Mouse (Mus musculus): ENCODE results near the gene Mapk9. TPM values are rescaled to one million over a fixed set of nuclear protein-coding genes. Genes with fewer than 3 reads are reported as not detected.

Gene Mapk9
- polyA plus RNA-seq, 1 experiment, result 10.4 TPM

DNA sequence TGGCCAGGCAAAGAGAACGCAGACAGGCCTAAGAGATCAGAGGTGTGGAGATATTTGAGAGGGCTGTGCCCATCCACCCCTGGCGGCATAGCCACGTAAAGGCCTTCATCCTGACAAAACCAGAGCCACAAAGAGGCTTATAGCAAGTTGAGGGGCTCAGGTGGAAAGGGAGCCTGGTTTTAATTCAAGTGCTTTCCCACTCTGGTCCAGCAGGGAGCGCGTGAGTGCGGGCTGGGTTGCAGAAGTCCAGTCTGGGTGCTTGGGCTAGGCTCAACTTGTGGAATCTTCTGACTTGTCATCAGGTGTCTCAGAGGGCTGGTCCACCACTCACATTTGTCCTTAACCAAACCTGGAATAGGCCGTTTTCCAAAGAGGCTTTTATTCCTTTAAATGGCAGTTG is 56.8 kb downstream of the Mapk9 start:
- no peak for TF ChIP-seq GATA1 (IDR thresholded peaks at IDR 0.05; ENCODE audit: low read length)

- no peak for TF ChIP-seq GATA1 (IDR thresholded peaks at IDR 0.05; ENCODE audit: low read length)
Observed at GRCm38 (mm10) chr11:49918521-49919180, 72.1 kb downstream of the Mapk9 start.

DNA sequence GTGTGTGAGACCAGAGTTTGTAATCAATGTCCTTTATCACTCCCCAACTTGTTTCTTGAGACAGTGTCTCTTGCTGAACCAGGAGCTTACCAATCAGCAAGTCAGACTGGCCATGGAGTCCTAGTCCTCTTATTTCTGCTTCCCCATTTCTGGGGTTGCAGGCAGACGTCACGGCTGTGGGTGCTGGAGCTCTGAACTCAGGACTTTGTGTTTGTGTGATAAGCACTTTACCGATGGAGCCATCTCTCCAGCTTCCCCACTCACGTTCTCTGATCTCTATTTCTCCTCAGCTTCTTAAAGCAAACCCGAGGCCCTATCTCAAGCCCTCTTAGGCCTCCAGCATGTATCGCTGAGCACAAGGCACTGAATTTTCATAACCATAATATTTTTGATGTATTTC is 72.8 kb downstream of the Mapk9 start:
- no peak for TF ChIP-seq GATA1 (IDR thresholded peaks at IDR 0.05; ENCODE audit: low read length)

DNA sequence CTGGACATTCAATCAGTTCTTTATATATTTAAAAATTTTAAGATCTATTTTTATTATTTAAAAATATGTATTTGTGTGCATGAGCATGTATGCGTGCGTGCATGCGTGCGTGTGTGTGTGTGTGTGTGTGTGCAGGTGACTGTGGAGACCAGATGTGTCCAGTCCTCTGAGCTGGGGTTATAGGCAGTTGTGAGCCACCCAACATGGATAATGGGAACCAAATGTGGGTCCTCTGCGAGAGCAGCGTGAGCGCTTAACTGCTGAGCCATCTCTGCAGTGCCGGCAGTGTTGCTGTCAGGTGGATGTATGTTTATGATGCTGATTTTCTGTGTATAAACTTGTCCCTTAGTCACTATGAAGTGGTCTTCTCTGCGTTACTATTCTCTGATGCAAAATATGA is 77.0 kb downstream of the Mapk9 start:
- no peak for TF ChIP-seq GATA1 (IDR thresholded peaks at IDR 0.05; ENCODE audit: low read length)

- TF ChIP-seq GATA1 (IDR thresholded peaks at IDR 0.05; ENCODE audit: low read length), result no peak
Observed at GRCm38 (mm10) chr11:49926183-49926582, 79.6 kb downstream of the Mapk9 start.

DNA sequence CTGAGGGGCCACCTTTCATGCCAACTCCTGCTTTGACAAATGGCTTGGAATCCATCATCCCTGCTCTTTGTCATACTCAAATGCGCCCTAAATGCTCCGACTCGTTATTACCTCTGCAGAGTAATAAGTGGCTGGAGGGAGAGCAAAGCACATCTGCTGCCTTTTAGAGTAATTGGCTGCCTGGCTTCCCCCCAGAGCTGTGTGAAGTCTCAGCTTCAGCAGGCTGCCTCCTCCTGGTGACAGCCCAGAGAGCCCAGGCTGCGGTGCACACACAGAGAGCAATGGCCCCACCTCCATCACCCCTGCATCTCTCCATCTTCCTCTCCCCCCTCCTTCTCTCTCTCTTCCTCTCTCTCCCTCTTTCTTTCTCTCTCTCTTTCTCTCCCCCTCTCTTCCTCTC is 80.6 kb downstream of the Mapk9 start:
- no peak for TF ChIP-seq GATA1 (IDR thresholded peaks at IDR 0.05; ENCODE audit: low read length)

GRCm38 (mm10) chr11:49927670-49928069 is 81.1 kb downstream of the Mapk9 start:
- no peak for TF ChIP-seq GATA1 (IDR thresholded peaks at IDR 0.05; ENCODE audit: low read length)

DNA sequence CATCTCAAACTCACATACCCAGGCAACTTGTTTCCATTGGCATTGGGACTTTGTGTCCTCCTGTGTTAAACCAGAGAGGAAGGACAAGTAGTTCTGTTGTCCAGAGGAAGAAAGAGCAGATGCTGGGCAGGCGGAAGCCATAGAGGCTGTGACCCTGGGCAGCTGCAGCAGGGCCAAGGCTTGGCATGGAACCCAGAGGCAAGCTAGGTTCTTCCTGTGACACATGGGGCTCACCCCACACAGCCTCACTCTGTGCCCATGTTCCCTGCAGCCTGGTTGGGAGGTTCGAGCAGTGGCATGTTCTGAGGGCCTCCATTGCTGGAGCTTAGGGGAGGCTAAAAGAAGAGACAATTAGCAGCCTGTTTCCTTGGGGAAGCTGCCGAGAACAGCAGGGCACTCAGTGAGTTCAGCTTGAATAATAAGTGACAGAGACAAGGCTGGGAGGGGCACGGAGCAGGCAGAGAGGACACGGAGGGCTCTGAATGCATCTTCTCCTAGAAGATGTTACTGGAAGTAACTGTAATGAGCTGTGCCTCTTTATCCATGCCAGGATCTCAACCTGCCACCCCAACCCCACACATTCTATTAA is 84.6 kb downstream of the Mapk9 start:
- TF ChIP-seq GATA1 (IDR thresholded peaks at IDR 0.05; ENCODE audit: low read length), result no peak

GRCm38 (mm10) chr11:49931853-49932252 is 85.3 kb downstream of the Mapk9 start:
- TF ChIP-seq GATA1 (IDR thresholded peaks at IDR 0.05; ENCODE audit: low read length), result no peak

GRCm38 (mm10) chr11:49933811-49934210 is 87.3 kb downstream of the Mapk9 start:
- no peak for TF ChIP-seq GATA1 (IDR thresholded peaks at IDR 0.05; ENCODE audit: low read length)

GRCm38 (mm10) chr11:49934322-49934721 is 87.8 kb downstream of the Mapk9 start:
- no peak for TF ChIP-seq GATA1 (IDR thresholded peaks at IDR 0.05; ENCODE audit: low read length)

Other genes with a start within 250 kb of the Mapk9 start
- gene Flt4, start 237.5 kb upstream of the Mapk9 start, polyA plus RNA-seq (2012), result 0.03 TPM in 1 of 2 replicates, not detected in the other
- gene Scgb3a1, start 183.1 kb upstream of the Mapk9 start, polyA plus RNA-seq (2012), result not detected in 2 replicates
- gene Cnot6, start 134.0 kb upstream of the Mapk9 start, polyA plus RNA-seq (2012), result 41.5 and 58.5 TPM in 2 replicates
- 0.67 and 0.71 TPM in 2 replicates for gene Gfpt2, start 52.6 kb upstream of the Mapk9 start, polyA plus RNA-seq (2012)
- gene Rasgef1c, start 55.1 kb downstream of the Mapk9 start, polyA plus RNA-seq (2012), result 0.03 TPM in 1 of 2 replicates, not detected in the other
- 18.0 and 24.3 TPM in 2 replicates for gene Rnf130, start 178.6 kb downstream of the Mapk9 start, polyA plus RNA-seq (2012)